Mouse (Mus musculus) lung, adult 2 months (tissue): ENCODE results near the gene Cldn13. TPM values are rescaled to one million over a fixed set of nuclear protein-coding genes. Genes with fewer than 3 reads are reported as not detected.
"Not testable (repeated sequence)": the region's sequence is repeated elsewhere in the genome, so short reads cannot be mapped to it uniquely, and the experiment has no call there.

ENCODE experiments used
- DNase-seq: peaks from one replicate; pipeline ENCODE4 v3.0.0; 2022
- H3K4me1 ChIP-seq: fragments of 200-500 bp; 2 replicates; pipeline ENCODE4 v1.6.1; 2011; ENCODE audit warnings: low read length; ENCODE audit not compliant: control insufficient read depth, insufficient read depth
- H3K4me3 ChIP-seq: fragments of 200-500 bp; replicated peaks from 2 replicates; pipeline ENCODE3; 2011; ENCODE audit warnings: low read depth, mild to moderate bottlenecking, control low read depth, low read length; ENCODE audit errors: extremely low read depth
- CTCF ChIP-seq: fragments of 200-500 bp; IDR thresholded peaks from 2 replicates; pipeline ENCODE4 v1.5.1; 2011; ENCODE audit warnings: mild to moderate bottlenecking, low read length, control low read depth; ENCODE audit not compliant: insufficient read depth
- POLR2A ChIP-seq: fragments of 200-500 bp; IDR thresholded peaks from 2 replicates; pipeline ENCODE4 v1.6.1; 2011; ENCODE audit warnings: low read depth, mild to moderate bottlenecking, control low read depth, low read length, borderline replicate concordance; ENCODE audit errors: extremely low read depth
- WGBS: fragments of 180-500 bp; shearing (Covaris S2); methylation state at CpG from one replicate; pipeline ENCODE4 v1.1.7; 2018; 5-methylcytosine and 5-hydroxymethylcytosine counted together
- polyA plus RNA-seq: library from polyadenylated mRNA; depleted of rRNA; stranded (reverse); fragments of >200 nt; gene quantifications from 2 replicates; pipeline ENCODE4 v1.2.3, GENCODE M21; 2012; rRNA removed

The Cldn13 gene
- polyA plus RNA-seq = not detected in 2 replicates

GRCm38 (mm10) chr5:134915311-134915710, at the start of gene Cldn13:
Gene Cldn13, minus strand, starts transcription at chr5:134915526.
- DNase-seq = no peak
- TF ChIP-seq POLR2A (no peak), CTCF (no peak)
- H3K4me3 ChIP-seq = no peak within 1 kb of the TSS
- WGBS = 77% methylated on average over 8 of the region's 8 CpGs
- H3K4me1 ChIP-seq = no peaks in the 10 kb centered on the region

- not testable (repeated sequence) for H3K4me3 ChIP-seq, DNase-seq, H3K4me1 ChIP-seq
These were observed 49.3 kb upstream of the Cldn13 start for GRCm38 (mm10) chr5:134964655-134965054.

- WGBS = 32% methylated on average over 5 of the region's 5 CpGs
- no peak for TF ChIP-seq CTCF
- no peak for TF ChIP-seq POLR2A
- Histone ChIP-seq H3K4me3 (no peak overlapping the region), H3K4me1 (peaks cover 9% of the 10 kb centered on the region)
- no peak for DNase-seq
These were observed 48.2 kb upstream of the Cldn13 start for GRCm38 (mm10) chr5:134963546-134963945.

- TF ChIP-seq POLR2A = no peak
- TF ChIP-seq CTCF = no peak
- H3K4me1 ChIP-seq = peaks cover 7% of the 10 kb centered on the region
- 53% methylated on average over 2 of the region's 2 CpGs for WGBS
- no peak for DNase-seq
- no peak overlapping the region for H3K4me3 ChIP-seq
These were observed 46.2 kb upstream of the Cldn13 start for GRCm38 (mm10) chr5:134961519-134961918.

GRCm38 (mm10) chr5:134960430-134960829, 45.1 kb upstream of the Cldn13 start:
- H3K4me3 ChIP-seq = no peak overlapping the region
- no peak for TF ChIP-seq CTCF
- WGBS = 51% methylated on average over 2 of the region's 2 CpGs
- peaks cover 2% of the 10 kb centered on the region; the same call in 1 of the 2 replicates for H3K4me1 ChIP-seq
- no peak for DNase-seq

- DNase-seq = no peak
- Histone ChIP-seq H3K4me3 (no peak overlapping the region), H3K4me1 (peaks cover 2% of the 10 kb centered on the region; the same call in 1 of the 2 replicates)
- no peak for TF ChIP-seq CTCF
- TF ChIP-seq POLR2A = no peak
- WGBS = 64% methylated on average over 7 of the region's 7 CpGs
These were observed 43.8 kb upstream of the Cldn13 start for GRCm38 (mm10) chr5:134959114-134959513.

- no peak for TF ChIP-seq POLR2A
- TF ChIP-seq CTCF = no peak
- Histone ChIP-seq H3K4me3 (no peak overlapping the region), H3K4me1 (peaks cover 6% of the 10 kb centered on the region)
- DNase-seq = no peak
- 40% methylated on average over 5 of the region's 5 CpGs for WGBS
These were observed 40.2 kb upstream of the Cldn13 start for GRCm38 (mm10) chr5:134955491-134955890.

GRCm38 (mm10) chr5:134951053-134951884, 35.9 kb upstream of the Cldn13 start:
- DNase-seq = no peak
- peak overlapping the region; percentile 2 for H3K4me3 ChIP-seq
- peaks cover 10% of the 10 kb centered on the region for H3K4me1 ChIP-seq
- no peak for TF ChIP-seq POLR2A
- no peak for TF ChIP-seq CTCF
- WGBS = 5% methylated on average over 19 of the region's 19 CpGs

GRCm38 (mm10) chr5:134948085-134948439, 32.7 kb upstream of the Cldn13 start:
- no peak for TF ChIP-seq CTCF
- TF ChIP-seq POLR2A = no peak
- DNase-seq = no peak
- 44% methylated on average over 4 of the region's 4 CpGs for WGBS
- Histone ChIP-seq H3K4me3 (no peak overlapping the region), H3K4me1 (peaks cover 10% of the 10 kb centered on the region)

GRCm38 (mm10) chr5:134947420-134948084, 32.2 kb upstream of the Cldn13 start:
- Histone ChIP-seq H3K4me3 (no peak overlapping the region), H3K4me1 (peaks cover 10% of the 10 kb centered on the region)
- DNase-seq = no peak
- 38% methylated on average over 5 of the region's 5 CpGs for WGBS
- TF ChIP-seq CTCF (no peak), POLR2A (no peak)
